Mouse (Mus musculus): ENCODE data around the gene M6pr.

- TF ChIP-seq CTCF (IDR thresholded peaks at IDR 0.05; ENCODE audit: control insufficient read depth, insufficient read depth, low read length) (no peak), POLR2A (IDR thresholded peaks at IDR 0.05; ENCODE audit: borderline replicate concordance, control insufficient read depth, low read depth, low read length) (no peak)
Measured at GRCm38 (mm10) chr6:122291264-122291663, 17.3 kb upstream of the M6pr start.

Data from bone marrow, adult 2 months (tissue).